Mouse (Mus musculus) liver, postnatal 0 days (tissue): ENCODE data around the gene Nt5e.

Source experiments
- CTCF ChIP-seq: sonication (generic); IDR thresholded peaks from 2 replicates; pipeline ENCODE4 v1.5.1; 2016; ENCODE audit warnings: antibody characterized with exemption, low read depth
- EP300 ChIP-seq: IDR thresholded peaks from 2 replicates; pipeline ENCODE4 v1.6.1; 2016; ENCODE audit warnings: antibody characterized with exemption, low read depth, mild to moderate bottlenecking

DNA sequence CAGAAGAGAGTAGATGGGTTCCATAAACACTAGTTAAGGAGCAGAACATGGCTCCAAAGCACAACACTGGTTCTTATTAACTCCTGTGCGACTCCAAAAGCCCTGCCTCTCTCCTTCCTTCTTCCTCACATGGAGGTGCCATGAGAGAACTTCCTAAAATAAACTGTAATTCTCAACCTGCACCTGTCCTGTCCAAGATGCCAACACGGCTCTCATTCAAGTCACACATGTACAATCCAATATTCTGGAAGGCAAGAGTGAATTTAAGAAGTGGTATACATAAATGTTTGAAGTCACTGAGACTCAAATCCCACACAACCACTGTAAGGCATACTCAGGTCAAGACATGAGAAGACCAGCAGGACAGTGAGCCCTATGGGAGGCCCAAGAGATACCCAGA, 44.2 kb downstream of the Nt5e start:
- TF ChIP-seq CTCF (no peak), EP300 (no peak)
